Mouse (Mus musculus) cortical plate, adult 2 months (tissue): ENCODE results near the gene Cldn4.

Experiments
- CTCF ChIP-seq: fragments of 200-500 bp; IDR thresholded peaks from 2 replicates; pipeline ENCODE4 v1.5.1; 2011; ENCODE audit warnings: mild to moderate bottlenecking, control low read depth, low read length; ENCODE audit not compliant: insufficient read depth; ENCODE audit errors: extremely low read depth
- POLR2A ChIP-seq: fragments of 200-500 bp; IDR thresholded peaks from 2 replicates; pipeline ENCODE4 v1.6.1; 2011; ENCODE audit warnings: mild to moderate bottlenecking, low read length, control low read depth; ENCODE audit not compliant: insufficient read depth; ENCODE audit errors: extremely low read depth

DNA sequence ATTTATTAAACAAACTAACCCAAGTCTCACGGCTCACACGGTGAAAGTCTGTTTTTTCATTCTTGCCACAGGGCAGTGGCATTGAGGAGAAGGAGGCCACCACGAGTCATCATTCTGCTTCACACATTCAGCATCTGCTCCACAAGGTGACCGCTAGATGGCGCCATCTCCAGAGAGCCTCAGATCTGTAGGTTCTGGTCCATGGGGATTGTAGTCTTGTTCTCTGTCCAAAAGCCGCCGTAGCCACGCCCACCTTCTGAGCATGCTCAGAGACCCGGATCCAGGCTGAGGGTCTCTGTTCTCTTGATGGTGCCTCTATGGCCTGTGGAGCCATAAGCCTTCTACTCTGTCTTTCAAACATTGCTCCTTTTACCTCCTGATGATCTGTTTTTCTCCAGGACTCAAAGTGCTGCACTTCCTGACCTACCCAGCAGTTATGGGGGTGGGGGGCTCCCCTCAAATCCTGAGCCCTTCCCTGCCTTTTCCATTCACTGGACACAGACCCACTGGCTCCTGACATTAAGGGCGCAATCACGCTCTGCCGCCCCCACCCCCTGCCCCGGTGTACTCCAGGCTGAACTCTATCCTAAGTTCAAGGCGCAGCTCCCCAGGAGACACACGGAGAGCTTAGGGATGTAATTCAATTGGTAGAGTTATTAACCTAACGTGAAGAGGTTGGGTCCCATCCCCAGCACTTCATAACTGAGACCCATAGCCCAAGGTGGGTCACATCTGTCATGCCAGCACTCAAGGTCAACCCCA lies 28.5 kb downstream of the Cldn4 start:
- TF ChIP-seq CTCF (peak; percentile 46), POLR2A (no peak)
